31 mouse cellular contexts compared by ENCODE assay signal in genomic region chr7:25893159-25893558, GRCm38 (mm10). TPM values are rescaled to one million over a fixed set of nuclear protein-coding genes. Genes with fewer than 3 reads are reported as not detected.
DNase-seq lines count a peak whose midpoint lies in the region; ATAC-seq and TF ChIP-seq lines count a peak whose summit lies in the region.
"Had no signal": no experiment of that assay in that cellular context is flagged by ENCODE, and none has a peak within 500 bp of the region (broad histone marks: within the 10 kb centered on the region; RNA-seq: fewer than 3 reads in every experiment).

No protein-coding gene starts in this region.

- H3K4me1 ChIP-seq in liver, adult 2 months (ENCODE audit: control insufficient read depth, insufficient read depth, low read length) = peaks cover 13% of the 10 kb centered on the region
- H3K4me1 ChIP-seq in liver, embryonic 11.5 days (replicated peaks; ENCODE audit: control insufficient read depth, insufficient read depth, low read length) = no peaks in the 10 kb centered on the region
- H3K4me1 ChIP-seq: embryonic facial prominence, embryonic 13.5 days; embryonic facial prominence, embryonic 15.5 days; forebrain, embryonic 10.5 days; forebrain, embryonic 12.5 days had no signal

- H3K79me2 ChIP-seq in liver, adult 2 months (ENCODE audit: control insufficient read depth, insufficient read depth, low read length) = no peaks in the 10 kb centered on the region
- H3K79me2 ChIP-seq in myocyte (ENCODE audit: control insufficient read depth, insufficient read depth) = no peaks in the 10 kb centered on the region

- no peaks in the 10 kb centered on the region for H3K27me3 ChIP-seq in liver, adult 2 months (ENCODE audit: control insufficient read depth, insufficient read depth, low read length)
- H3K27me3 ChIP-seq in liver, embryonic 11.5 days (replicated peaks; ENCODE audit: control insufficient read depth, insufficient read depth, low read length) = no peaks in the 10 kb centered on the region
- H3K27me3 ChIP-seq in myocyte (ENCODE audit: control insufficient read depth, insufficient read depth, insufficient read length) = no peaks in the 10 kb centered on the region
- H3K27me3 ChIP-seq: embryonic facial prominence, embryonic 13.5 days; embryonic facial prominence, embryonic 15.5 days; forebrain, embryonic 12.5 days had no signal

- 24% methylated on average over 5 of the region's 5 CpGs for WGBS in liver, adult 2 months
- WGBS in liver, embryonic 11.5 days = 66% methylated on average over 5 of the region's 5 CpGs

- no peaks in the 10 kb centered on the region for H3K36me3 ChIP-seq in liver, adult 2 months (ENCODE audit: control insufficient read depth, insufficient read depth, low read length)
- no peaks in the 10 kb centered on the region for H3K36me3 ChIP-seq in liver, embryonic 11.5 days (ENCODE audit: control insufficient read depth, insufficient read depth, low read length)
- no peaks in the 10 kb centered on the region for H3K36me3 ChIP-seq in myocyte (ENCODE audit: control insufficient read depth, insufficient read depth)
- H3K36me3 ChIP-seq: embryonic facial prominence, embryonic 13.5 days; embryonic facial prominence, embryonic 15.5 days; forebrain, embryonic 10.5 days; forebrain, embryonic 12.5 days; G1E had no signal

- no peak overlapping the region for H3K27ac ChIP-seq in liver, adult 2 months (replicated peaks; ENCODE audit: insufficient read depth, low read depth, low read length)
- H3K27ac ChIP-seq in liver, embryonic 11.5 days (ENCODE audit: low read depth, low read length) = no peak overlapping the region
- H3K27ac ChIP-seq: embryonic facial prominence, embryonic 13.5 days; embryonic facial prominence, embryonic 15.5 days; forebrain, embryonic 10.5 days; forebrain, embryonic 12.5 days had no signal

- ATAC-seq in liver, embryonic 11.5 days (replicated peaks; ENCODE audit: low FRiP score) = no peak
- ATAC-seq: activated CD4-positive, CD25-positive, alpha-beta regulatory T cell, adult 4 months; CD4-positive, CD25-positive, alpha-beta regulatory T cell, adult 4 months; forebrain, embryonic 14.5 days; forebrain, embryonic 16.5 days; Patski had no signal

- no peaks in the 10 kb centered on the region for H3K9me3 ChIP-seq in liver, embryonic 11.5 days (ENCODE audit: control insufficient read depth, low read length)
- H3K9me3 ChIP-seq: embryonic facial prominence, embryonic 13.5 days; embryonic facial prominence, embryonic 15.5 days; forebrain, embryonic 10.5 days; forebrain, embryonic 12.5 days; G1E had no signal

- H3ac ChIP-seq in myocyte (ENCODE audit: control insufficient read depth, insufficient read length) = no peak overlapping the region

- peak; percentile 15 for DNase-seq in adrenal gland, postnatal 10 days
- DNase-seq in adrenal gland, postnatal 4 days (ENCODE audit: low spot score in 2 of 2) = no peak
- peak; percentile 92 for DNase-seq in liver, adult 2 months (ENCODE audit: extremely low read depth, low read depth, low spot score)
- no peak for DNase-seq in liver, embryonic 11.5 days (ENCODE audit: low spot score)
- DNase-seq in lung, postnatal 10 days = peak; percentile 24
- no peak for DNase-seq in lung, postnatal 36 days
- no peak for DNase-seq in B cell, adult 2 months
- DNase-seq: cerebellum, adult 11 months; cerebellum, adult 18-20 months; cerebellum, adult 8-10 months; cerebellum, adult 9-11 months; cerebellum, postnatal 14 days; cerebellum, postnatal 36 days; embryo, embryonic 11 days had no signal

- no peak for TF ChIP-seq POLR2A in liver, adult 2 months (IDR thresholded peaks at IDR 0.05; ENCODE audit: extremely low read depth, insufficient read depth, low read length)
- no peak for TF ChIP-seq POLR2A in myocyte (IDR thresholded peaks at IDR 0.05; ENCODE audit: insufficient read length, low read depth)

- no peak overlapping the region for H3K4me3 ChIP-seq in liver, adult 2 months (ENCODE audit: insufficient read depth, low read depth, low read length)
- no peak overlapping the region for H3K4me3 ChIP-seq in liver, embryonic 11.5 days (ENCODE audit: low read depth, low read length)
- no peak overlapping the region for H3K4me3 ChIP-seq in myocyte
- H3K4me3 ChIP-seq: embryonic facial prominence, embryonic 13.5 days; embryonic facial prominence, embryonic 15.5 days; erythroblast, embryonic 14.5 days; forebrain, embryonic 10.5 days; forebrain, embryonic 12.5 days had no signal

- no peak overlapping the region for H3K4me2 ChIP-seq in liver, embryonic 11.5 days
- H3K4me2 ChIP-seq in myocyte (ENCODE audit: low read depth) = no peak overlapping the region
- H3K4me2 ChIP-seq: embryonic facial prominence, embryonic 13.5 days; embryonic facial prominence, embryonic 15.5 days; forebrain, embryonic 12.5 days had no signal

- H3K9ac ChIP-seq in liver, adult 2 months (ENCODE audit: low read depth, low read length) = no peak overlapping the region
- no peak overlapping the region for H3K9ac ChIP-seq in liver, embryonic 11.5 days (ENCODE audit: low read depth, low read length)
- H3K9ac ChIP-seq: embryonic facial prominence, embryonic 13.5 days; embryonic facial prominence, embryonic 15.5 days; forebrain, embryonic 12.5 days had no signal

- no peak for TF ChIP-seq CTCF in liver, adult 2 months (IDR thresholded peaks at IDR 0.05; ENCODE audit: low read depth, low read length)

TF ChIP-seq in myocyte, 11 proteins besides CTCF, POLR2A, EP300 and RAD21:
- no peak for TF ChIP-seq USF1 (IDR thresholded peaks at IDR 0.05; ENCODE audit: low read depth)
- TF ChIP-seq MYOG (IDR thresholded peaks at IDR 0.05; ENCODE audit: control insufficient read depth in 1 of 3, insufficient read depth in 1 of 3, insufficient read length in 2 of 3, low read depth in 2 of 3) = peak in 1 of 3 experiments; percentile 64
- TF ChIP-seq REST (IDR thresholded peaks at IDR 0.05; ENCODE audit: insufficient read depth, insufficient read length) = no peak
- no peak for TF ChIP-seq CEBPB (IDR thresholded peaks at IDR 0.05; ENCODE audit: insufficient read depth, poor library complexity, severe bottlenecking)
- TF ChIP-seq POLR2AphosphoS2 (IDR thresholded peaks at IDR 0.05; ENCODE audit: insufficient read length, low read depth) = no peak
- TF ChIP-seq MAX (IDR thresholded peaks at IDR 0.05; ENCODE audit: low read depth) = no peak
- TF ChIP-seq SRF (IDR thresholded peaks at IDR 0.05; ENCODE audit: control insufficient read depth, insufficient read length, low read depth) = no peak
- TF ChIP-seq MYOD1 (IDR thresholded peaks at IDR 0.05; ENCODE audit: control insufficient read depth in 1 of 3, insufficient read length in 2 of 3, low read depth in 2 of 3) = peak in 2 of 3 experiments; percentile 58 to 67
- TF ChIP-seq E2F4 (IDR thresholded peaks at IDR 0.05; ENCODE audit: insufficient read depth) = no peak
- TF ChIP-seq TCF12 (IDR thresholded peaks at IDR 0.05; ENCODE audit: insufficient read depth, poor library complexity, severe bottlenecking) = no peak
- TF ChIP-seq TCF3 (IDR thresholded peaks at IDR 0.05; ENCODE audit: insufficient read length, low read depth) = no peak
TF ChIP-seq in myocyte: peak in this region for 2.

RNA-seq across cellular contexts. Expression of gene Cyp2b10, which starts 4.3 kb away (rescaled TPM):
- 10 to 100 TPM in 1 of 2 experiments, 1 to 10 TPM in 1; 1.4 to 12.6 TPM for total RNA-seq in adrenal gland, postnatal 10 days (2021)
- 1 to 10 TPM in 1 of 2 experiments, under 1 TPM in 1; 0.14 to 1.2 TPM for total RNA-seq in adrenal gland, postnatal 4 days (2021)
- 95.3 and 137 TPM in 2 replicates for total RNA-seq in liver, adult 2 months (2014; rRNA removed)
- 21.6 and 78.3 TPM in 2 replicates for polyA plus RNA-seq in liver, adult 2 months (2012; rRNA removed)
- not detected in 2 replicates for polyA plus RNA-seq in liver, embryonic 11.5 days (2014; fragmentation: Nextera tagmentation; extraction: Ambion mirVana)
- polyA plus RNA-seq in myocyte (2012; fragmentation: generic; extraction: Trizol) = 0.02 TPM
- total RNA-seq: CH12.LX; common myeloid progenitor, adult 5-6 weeks; G1E had no signal
- polyA plus RNA-seq: activated CD4-positive, CD25-positive, alpha-beta regulatory T cell, adult 4 months; brain, embryonic 14.5 days; CD4-positive, CD25-positive, alpha-beta regulatory T cell, adult 4 months; embryonic facial prominence, embryonic 11.5 days; embryonic facial prominence, embryonic 13.5 days; embryonic facial prominence, embryonic 15.5 days; erythroblast, embryonic 14.5 days; forebrain, embryonic 10.5 days; forebrain, embryonic 12.5 days; forebrain, embryonic 14.5 days; forebrain, embryonic 16.5 days; frontal cortex, adult 2 months; G1E; Patski had no signal

Comparison
In these comparisons a context has a peak if more than half of its experiments do, and no peak if none do; other contexts are left out.
1. DNase-seq: peak in adrenal gland, postnatal 10 days (single experiment), liver, adult 2 months (single experiment) and lung, postnatal 10 days (single experiment); none in adrenal gland, postnatal 4 days (0 of 2), liver, embryonic 11.5 days (single experiment), lung, postnatal 36 days (single experiment) and B cell, adult 2 months (0 of 2).